Mouse (Mus musculus): ENCODE results near the gene Tubgcp5. TPM values are rescaled to one million over a fixed set of nuclear protein-coding genes. Genes with fewer than 3 reads are reported as not detected.
A peak's percentile ranks its signal among the peaks of the same experiment; 100 is the strongest.
"Not testable (repeated sequence)": the region's sequence is repeated elsewhere in the genome, so short reads cannot be mapped to it uniquely, and the experiment has no call there.

Tubgcp5 gene
- polyA plus RNA-seq (2016; fragmentation: Nextera tagmentation; extraction: Ambion mirVana) = 33.5 and 36.2 TPM in 2 replicates

DNA sequence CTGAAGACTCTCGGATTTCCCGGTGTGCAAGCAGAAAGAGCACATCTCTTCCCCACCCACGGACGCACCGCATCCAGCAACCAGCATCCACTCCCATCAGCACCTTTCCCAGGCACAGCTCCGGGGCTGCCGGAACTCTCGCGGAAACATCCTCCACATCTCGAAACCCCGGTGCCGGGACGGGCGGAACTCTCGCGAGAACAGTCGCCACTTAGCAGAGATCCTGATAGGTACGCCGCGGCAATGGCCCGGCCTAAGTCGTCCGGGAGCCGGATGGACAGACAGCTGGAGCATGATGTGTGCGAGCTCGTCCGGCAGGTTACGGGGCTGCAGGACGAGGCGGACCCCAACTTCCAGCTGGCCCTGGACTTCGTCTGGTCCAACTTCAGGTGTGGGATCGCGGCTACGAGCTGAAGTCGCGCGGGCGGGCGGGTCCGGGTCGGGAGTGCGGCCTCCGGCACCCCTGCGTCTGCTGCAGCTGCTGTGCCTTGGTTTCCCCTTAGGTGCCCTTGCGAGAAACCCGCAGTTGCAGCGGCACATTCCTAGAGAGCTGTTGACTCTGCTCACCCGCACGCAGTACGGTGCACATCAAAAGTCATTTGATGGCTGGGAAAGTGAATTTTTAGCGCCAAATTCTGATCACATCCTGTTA is at the start of gene Tubgcp5:
TSS of gene Tubgcp5 (plus strand) at position 203 of the 652 bp plus-strand sequence.
- Histone ChIP-seq H3K4me3 (peak within 1 kb of the TSS; percentile 79), H3K4me1 (peaks cover 19% of the 10 kb centered on the region), H3K27me3 (ENCODE audit: poor library complexity, severe bottlenecking) (no peaks in the 10 kb centered on the region), H3K36me3 (replicated peaks) (peaks cover 34% of the 10 kb centered on the region), H3K27ac (peak within 1 kb of the TSS; percentile 95), H3K9me3 (no peaks in the 10 kb centered on the region)
- peak; percentile 98 for DNase-seq (ENCODE audit: extremely low spot score, low spot score)
- under 1% methylated on average over 51 of the region's 51 CpGs for WGBS

DNA sequence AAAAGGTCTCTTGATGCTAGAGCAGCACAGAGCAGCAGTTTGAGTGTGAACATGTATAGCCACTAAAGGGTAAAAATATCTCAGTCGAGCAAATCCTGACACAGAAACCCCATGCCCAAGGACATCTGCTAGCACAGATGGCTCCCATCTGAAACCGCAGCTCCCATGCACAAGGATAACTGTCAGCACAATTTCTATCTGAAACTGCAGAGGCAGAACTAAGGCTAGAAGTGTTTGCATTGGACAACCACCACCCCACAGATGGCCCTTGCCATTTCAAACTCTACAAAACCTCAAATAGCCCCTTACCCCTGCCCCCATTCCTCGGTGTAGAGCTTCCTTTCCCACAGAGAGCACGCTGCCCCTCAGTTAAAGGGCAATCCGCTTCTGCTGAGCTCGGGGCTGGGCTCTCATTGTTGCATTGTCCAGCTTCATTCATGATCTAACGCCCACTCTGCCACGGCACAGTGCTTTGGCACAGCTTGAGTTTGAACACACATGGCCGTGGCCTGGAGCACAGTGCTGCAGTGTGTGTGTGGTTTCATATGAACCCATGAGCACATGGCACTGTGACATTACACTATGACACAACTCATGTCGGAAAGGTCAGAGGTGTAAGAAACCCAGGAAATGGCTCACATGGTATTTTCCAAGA is 49.3 kb upstream of the Tubgcp5 start:
- DNase-seq (ENCODE audit: extremely low spot score, low spot score) = no peak
- Histone ChIP-seq H3K9me3 (no peaks in the 10 kb centered on the region; the same call in 1 of the 2 replicates), H3K36me3 (replicated peaks) (no peaks in the 10 kb centered on the region), H3K27ac (no peak overlapping the region), H3K4me3 (no peak overlapping the region), H3K27me3 (ENCODE audit: poor library complexity, severe bottlenecking) (no peaks in the 10 kb centered on the region), H3K4me1 (peaks cover 8% of the 10 kb centered on the region)
- WGBS = 63% methylated on average over 10 of the region's 10 CpGs

DNA sequence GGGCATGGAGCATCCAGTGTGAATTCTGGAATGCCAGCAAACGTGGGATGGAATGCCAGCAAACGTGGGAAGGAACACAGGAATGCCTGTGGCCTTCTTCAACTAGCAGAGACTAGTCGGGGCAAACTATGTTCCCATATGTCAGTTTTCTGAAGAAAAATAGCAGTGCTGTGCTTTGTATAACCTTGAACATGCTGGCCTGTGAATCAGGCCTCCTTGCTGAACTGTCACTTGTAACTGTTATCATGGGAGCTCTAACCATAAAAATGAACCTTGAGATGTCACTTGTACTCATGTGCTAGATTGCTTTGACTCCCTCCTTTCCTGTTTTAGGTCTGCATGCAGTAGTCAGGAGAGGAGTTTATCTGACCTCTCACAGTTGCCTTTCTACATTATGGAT is 43.1 kb upstream of the Tubgcp5 start:
- no peaks in the 10 kb centered on the region for H3K36me3 ChIP-seq (replicated peaks)
- no peak for DNase-seq (ENCODE audit: extremely low spot score, low spot score)
- 88% methylated on average over 3 of the region's 3 CpGs for WGBS

DNA sequence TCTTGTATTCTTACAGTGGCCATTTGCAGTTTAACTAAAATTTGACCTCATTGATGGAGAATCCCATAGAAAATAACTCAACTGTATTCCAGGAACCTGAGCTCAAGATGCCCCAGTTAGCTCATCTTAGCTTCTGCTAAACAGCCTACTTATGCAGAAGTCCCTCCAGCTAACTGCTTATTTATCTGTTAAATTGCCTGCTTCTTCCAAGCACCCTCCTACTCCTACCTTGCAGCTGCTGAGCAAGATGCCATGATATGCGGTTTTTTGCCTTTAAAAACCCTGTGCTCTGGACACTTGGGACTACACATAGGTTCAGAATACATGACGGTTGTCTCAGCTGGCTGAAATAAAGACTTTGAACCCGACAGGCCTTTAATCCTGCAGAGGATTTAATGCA is 34.6 kb upstream of the Tubgcp5 start:
- H3K36me3 ChIP-seq (replicated peaks) = no peaks in the 10 kb centered on the region
- no peak overlapping the region for H3K4me3 ChIP-seq
- no peaks in the 10 kb centered on the region for H3K9me3 ChIP-seq
- no peak overlapping the region for H3K27ac ChIP-seq
- DNase-seq (ENCODE audit: extremely low spot score, low spot score) = no peak
- H3K27me3 ChIP-seq (ENCODE audit: poor library complexity, severe bottlenecking) = no peaks in the 10 kb centered on the region
- WGBS = 74% methylated on average over 3 of the region's 3 CpGs
- H3K4me1 ChIP-seq = no peaks in the 10 kb centered on the region

More for the DNA sequence above, 43.1 kb upstream of the Tubgcp5 start:
- Histone ChIP-seq H3K9me3 (no peaks in the 10 kb centered on the region; the same call in 1 of the 2 replicates), H3K27ac (no peak overlapping the region), H3K4me1 (no peaks in the 10 kb centered on the region), H3K4me3 (no peak overlapping the region), H3K27me3 (ENCODE audit: poor library complexity, severe bottlenecking) (no peaks in the 10 kb centered on the region)

DNA sequence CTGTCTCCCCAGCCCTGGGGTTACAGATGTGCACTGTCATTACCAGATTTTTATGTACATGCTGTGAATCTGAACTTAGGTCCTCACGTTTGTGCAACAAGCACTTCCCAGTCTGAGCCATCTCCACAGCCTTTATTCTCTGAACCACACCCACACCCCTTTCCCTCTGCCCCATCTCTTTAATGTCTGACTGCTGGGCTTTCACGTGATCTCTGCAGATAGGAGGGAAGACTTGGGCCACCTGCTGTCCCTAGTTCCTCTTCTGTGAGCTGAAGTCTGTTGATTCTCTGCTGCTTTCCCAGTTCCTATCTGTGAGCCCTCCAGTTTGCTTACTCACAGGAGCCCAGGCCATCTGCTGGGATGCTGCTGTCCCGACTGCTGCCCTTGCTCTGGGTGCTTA is 26.0 kb upstream of the Tubgcp5 start, which contains the start of gene Siglech:
TSS of gene Siglech (plus strand) at position 253 of the 400 bp plus-strand sequence.
- H3K27ac ChIP-seq = no peak within 1 kb of the TSS
- no peak for DNase-seq (ENCODE audit: extremely low spot score, low spot score)

DNA sequence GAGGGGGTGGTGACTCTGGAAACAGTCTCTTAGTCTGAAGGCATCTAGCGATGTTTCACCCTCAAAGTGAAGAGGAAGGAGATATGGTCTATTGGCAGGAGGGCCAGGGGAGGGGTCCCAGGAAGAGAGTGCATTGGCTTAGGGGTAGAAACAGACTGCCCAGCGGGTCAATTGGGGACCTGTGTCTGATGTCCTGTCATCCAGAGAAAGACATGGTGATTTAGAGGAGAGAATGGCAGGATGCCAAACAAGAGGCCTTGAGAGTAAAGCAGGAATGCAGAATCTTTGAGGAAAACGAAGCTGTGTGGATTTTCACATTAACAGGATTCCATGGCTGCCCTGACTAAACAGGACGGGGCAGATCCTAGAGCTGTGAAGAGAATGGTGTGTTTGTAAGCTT is 13.9 kb upstream of the Tubgcp5 start:
- WGBS = 72% methylated on average over 4 of the region's 4 CpGs
- Histone ChIP-seq H3K4me1 (no peaks in the 10 kb centered on the region), H3K36me3 (replicated peaks) (no peaks in the 10 kb centered on the region), H3K27ac (no peak overlapping the region), H3K9me3 (no peaks in the 10 kb centered on the region), H3K4me3 (no peak overlapping the region), H3K27me3 (ENCODE audit: poor library complexity, severe bottlenecking) (no peaks in the 10 kb centered on the region)
- no peak for DNase-seq (ENCODE audit: extremely low spot score, low spot score)

More for the DNA sequence above, 26.0 kb upstream of the Tubgcp5 start, which contains the start of gene Siglech:
- Histone ChIP-seq H3K27me3 (ENCODE audit: poor library complexity, severe bottlenecking) (no peaks in the 10 kb centered on the region), H3K4me1 (no peaks in the 10 kb centered on the region), H3K36me3 (replicated peaks) (no peaks in the 10 kb centered on the region), H3K4me3 (no peak within 1 kb of the TSS), H3K9me3 (no peaks in the 10 kb centered on the region)
- WGBS = 51% methylated on average over 3 of the region's 3 CpGs

DNA sequence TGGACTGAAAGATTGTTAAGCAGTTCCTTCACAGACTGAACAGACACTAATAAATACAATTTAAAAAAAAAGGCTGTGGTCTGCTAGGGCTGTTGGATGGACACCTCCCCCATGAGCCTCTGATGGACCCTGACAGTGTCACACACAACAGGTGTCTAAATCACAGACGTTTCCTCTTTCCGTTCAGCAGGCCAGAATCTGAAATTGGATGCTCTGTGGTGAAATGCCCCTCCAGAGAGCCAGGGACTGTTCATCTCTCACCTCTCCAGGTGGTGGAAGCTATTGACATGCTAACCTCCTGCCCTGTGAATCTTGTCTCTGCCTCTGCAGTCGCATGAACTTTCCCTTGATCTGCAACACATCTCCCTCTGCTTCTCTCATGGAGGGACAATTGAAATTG is 11.5 kb upstream of the Tubgcp5 start:
- Histone ChIP-seq H3K27ac (no peak overlapping the region), H3K4me3 (no peak overlapping the region), H3K36me3 (replicated peaks) (no peaks in the 10 kb centered on the region), H3K9me3 (no peaks in the 10 kb centered on the region), H3K27me3 (ENCODE audit: poor library complexity, severe bottlenecking) (no peaks in the 10 kb centered on the region), H3K4me1 (no peaks in the 10 kb centered on the region)
- no peak for DNase-seq (ENCODE audit: extremely low spot score, low spot score)
- 68% methylated on average over 3 of the region's 3 CpGs for WGBS

DNA sequence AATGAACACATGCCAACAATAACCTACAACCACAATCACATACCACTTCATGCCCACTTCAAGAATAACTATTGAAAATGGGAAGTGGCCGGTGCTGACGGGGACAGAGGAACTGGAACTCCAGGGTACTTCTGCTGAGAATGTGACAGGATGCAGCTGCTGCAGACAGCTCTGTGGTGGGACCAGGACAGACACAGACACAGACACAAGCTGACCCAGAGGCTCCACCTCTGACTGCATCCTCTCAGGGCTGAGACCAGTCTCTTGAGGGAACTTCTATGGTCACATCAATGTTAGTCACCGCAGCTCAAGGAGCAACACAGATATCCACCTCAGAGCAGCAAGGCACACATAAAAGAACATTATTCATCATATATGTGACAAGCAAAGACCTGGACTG is 9.4 kb upstream of the Tubgcp5 start:
- H3K27me3 ChIP-seq (ENCODE audit: poor library complexity, severe bottlenecking) = no peaks in the 10 kb centered on the region
- 87% methylated on average over 3 of the region's 3 CpGs for WGBS

DNA sequence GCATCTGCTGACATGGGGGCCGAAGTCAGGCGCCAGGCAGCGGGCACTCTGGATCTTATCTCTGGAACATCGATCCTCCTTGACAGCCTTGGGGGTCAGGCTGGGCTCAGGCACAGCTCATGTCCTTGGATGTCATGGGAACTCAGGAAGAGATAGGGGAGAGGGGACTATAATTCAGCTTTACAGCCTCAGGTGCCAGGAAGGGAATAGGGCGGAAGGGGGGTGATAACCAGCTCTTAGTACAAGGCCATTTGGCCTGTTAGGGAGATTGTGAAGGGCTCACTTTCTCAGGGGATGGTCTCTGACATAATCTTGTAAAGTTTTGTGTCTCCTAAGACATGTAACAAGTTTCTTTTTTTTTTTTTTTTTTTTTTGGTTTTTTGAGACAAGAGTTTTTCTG is 3.4 kb upstream of the Tubgcp5 start:
- not testable (repeated sequence) for DNase-seq (ENCODE audit: extremely low spot score, low spot score); H3K4me3 ChIP-seq; H3K27ac ChIP-seq; H3K9me3 ChIP-seq; H3K36me3 ChIP-seq (replicated peaks); H3K27me3 ChIP-seq (ENCODE audit: poor library complexity, severe bottlenecking)
- peaks cover 19% of the 10 kb centered on the region for H3K4me1 ChIP-seq
- WGBS = 89% methylated on average over 5 of the region's 5 CpGs

More for the DNA sequence above, 9.4 kb upstream of the Tubgcp5 start:
- Histone ChIP-seq H3K4me3 (no peak overlapping the region), H3K36me3 (replicated peaks) (no peaks in the 10 kb centered on the region), H3K4me1 (no peaks in the 10 kb centered on the region), H3K9me3 (no peaks in the 10 kb centered on the region), H3K27ac (no peak overlapping the region)
- DNase-seq (ENCODE audit: extremely low spot score, low spot score) = no peak

DNA sequence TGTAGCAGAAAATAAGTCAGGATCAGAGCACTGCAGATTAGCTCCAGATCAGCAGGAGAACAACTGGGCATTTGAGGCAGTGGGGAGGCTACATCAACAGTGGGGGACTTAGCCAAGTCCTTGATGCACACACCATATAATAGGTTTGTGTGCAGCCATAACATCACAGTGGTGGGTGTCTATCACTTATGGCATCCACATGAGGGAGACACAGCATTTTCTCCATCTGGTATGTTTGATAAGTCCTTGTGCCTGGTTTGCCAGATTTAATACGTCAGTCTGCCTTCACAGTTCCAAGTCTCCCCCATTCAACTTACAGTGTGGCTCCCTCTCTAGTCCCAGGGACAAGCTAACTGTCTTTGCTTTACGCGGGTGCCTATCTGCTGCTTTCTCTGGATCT is 1.7 kb upstream of the Tubgcp5 start:
- H3K4me3 ChIP-seq = no peak overlapping the region
- DNase-seq (ENCODE audit: extremely low spot score, low spot score) = no peak
- peaks cover 19% of the 10 kb centered on the region for H3K4me1 ChIP-seq
- H3K9me3 ChIP-seq = no peaks in the 10 kb centered on the region
- H3K36me3 ChIP-seq (replicated peaks) = peaks cover 16% of the 10 kb centered on the region
- no peaks in the 10 kb centered on the region for H3K27me3 ChIP-seq (ENCODE audit: poor library complexity, severe bottlenecking)
- H3K27ac ChIP-seq = peak overlapping the region; percentile 44; the same call in 1 of the 2 replicates
- 95% methylated on average over 3 of the region's 3 CpGs for WGBS

DNA sequence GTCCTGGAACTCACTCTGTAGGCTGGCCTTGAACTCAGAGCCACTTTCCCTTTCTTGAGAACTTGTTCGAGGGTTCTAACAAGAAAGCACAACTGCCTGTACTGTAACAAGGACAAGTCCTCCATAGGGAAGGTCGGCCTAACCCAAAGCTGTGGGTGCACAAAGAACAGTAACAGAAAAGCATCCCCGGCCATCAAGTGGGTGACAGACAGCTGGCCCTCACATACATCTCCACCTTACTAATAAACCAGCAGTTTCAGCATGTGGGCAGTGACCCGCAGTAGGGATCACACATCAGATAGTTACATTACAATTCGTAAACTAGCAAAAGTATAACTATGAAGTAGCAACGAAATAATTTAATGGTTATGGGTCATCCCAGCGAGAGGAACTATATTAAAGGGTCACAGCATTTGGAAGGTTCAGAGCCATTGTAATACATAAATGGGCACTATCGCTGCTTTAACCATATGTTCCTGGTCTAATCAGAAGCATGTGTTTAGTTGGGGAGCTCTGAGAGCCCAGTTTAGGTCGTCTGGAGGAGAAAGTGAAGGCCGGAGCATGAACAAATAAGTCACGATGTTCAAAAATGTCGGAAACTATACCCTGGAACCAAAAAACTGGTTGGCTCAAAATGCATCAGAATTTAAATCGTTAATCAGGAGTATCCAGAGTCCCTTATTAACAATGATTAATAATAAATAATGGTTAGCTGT is 560 bp upstream of the Tubgcp5 start:
- Histone ChIP-seq H3K4me3 (peak overlapping the region; percentile 79), H3K36me3 (replicated peaks) (peaks cover 27% of the 10 kb centered on the region), H3K9me3 (no peaks in the 10 kb centered on the region), H3K27me3 (ENCODE audit: poor library complexity, severe bottlenecking) (no peaks in the 10 kb centered on the region), H3K4me1 (peaks cover 19% of the 10 kb centered on the region), H3K27ac (peak overlapping the region; percentile 95)
- no peak for DNase-seq (ENCODE audit: extremely low spot score, low spot score)
- WGBS = 38% methylated on average over 13 of the region's 13 CpGs

DNA sequence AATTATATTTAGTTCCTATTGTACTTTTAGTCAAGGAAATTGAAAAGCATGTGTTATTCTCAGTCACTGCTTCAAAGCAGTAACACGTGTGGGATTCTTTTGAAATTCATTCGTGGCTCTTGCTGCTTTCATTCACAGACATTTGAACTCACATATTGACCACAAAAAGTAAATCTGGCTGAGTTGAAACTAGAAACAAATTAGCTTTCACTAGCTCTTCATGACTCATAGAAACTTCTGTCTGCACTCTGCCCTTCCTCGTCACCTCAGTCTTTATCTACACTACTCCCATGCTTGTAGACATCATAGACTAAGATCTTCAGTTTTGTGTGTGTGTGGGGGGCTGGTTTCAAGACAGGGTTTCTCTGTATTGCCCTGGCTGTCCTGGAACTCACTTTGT is 6.0 kb downstream of the Tubgcp5 start:
- Histone ChIP-seq H3K36me3 (replicated peaks) (peaks cover 93% of the 10 kb centered on the region), H3K4me1 (peaks cover 5% of the 10 kb centered on the region), H3K9me3 (no peaks in the 10 kb centered on the region), H3K27ac (no peak overlapping the region), H3K27me3 (ENCODE audit: poor library complexity, severe bottlenecking) (no peaks in the 10 kb centered on the region), H3K4me3 (no peak overlapping the region)
- 90% methylated on average over 3 of the region's 3 CpGs for WGBS
- DNase-seq (ENCODE audit: extremely low spot score, low spot score) = no peak

DNA sequence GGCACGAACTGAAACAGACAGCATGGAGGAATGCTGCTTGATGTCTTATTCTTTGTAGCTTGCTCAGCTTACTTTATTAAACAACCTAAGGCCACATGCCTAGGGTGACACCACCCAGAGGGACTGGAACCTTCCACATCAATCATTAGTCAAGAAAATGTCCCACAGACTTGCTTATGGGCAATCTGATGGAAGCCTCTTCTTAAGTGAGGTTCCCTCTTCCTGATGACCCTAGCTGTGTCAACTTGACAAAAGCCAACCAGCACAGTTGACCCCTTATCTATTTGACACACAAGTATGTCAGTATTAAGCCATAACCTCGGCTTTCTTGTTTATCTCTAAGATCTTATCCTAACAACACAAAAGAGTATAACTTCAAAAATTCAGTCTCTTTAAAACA is 16.0 kb downstream of the Tubgcp5 start:
- Histone ChIP-seq H3K4me3 (no peak overlapping the region), H3K4me1 (no peaks in the 10 kb centered on the region), H3K27me3 (ENCODE audit: poor library complexity, severe bottlenecking) (no peaks in the 10 kb centered on the region), H3K36me3 (replicated peaks) (peaks cover 99% of the 10 kb centered on the region), H3K9me3 (no peaks in the 10 kb centered on the region), H3K27ac (no peak overlapping the region)
- no peak for DNase-seq (ENCODE audit: extremely low spot score, low spot score)
- WGBS = 95% methylated on average over 2 of the region's 2 CpGs
